Mouse (Mus musculus): ENCODE data around the gene Arhgap22. TPM values are rescaled to one million over a fixed set of nuclear protein-coding genes. Genes with fewer than 3 reads are reported as not detected.

Gene Arhgap22
- polyA plus RNA-seq, 1 experiment from 2014 or later = 5.3 TPM

GRCm38 (mm10) chr14:33335733-33336132 lies 121.9 kb downstream of the Arhgap22 start:
- H3K9me3 ChIP-seq (ENCODE audit: control insufficient read depth, low read length) = no peaks in the 10 kb centered on the region

DNA sequence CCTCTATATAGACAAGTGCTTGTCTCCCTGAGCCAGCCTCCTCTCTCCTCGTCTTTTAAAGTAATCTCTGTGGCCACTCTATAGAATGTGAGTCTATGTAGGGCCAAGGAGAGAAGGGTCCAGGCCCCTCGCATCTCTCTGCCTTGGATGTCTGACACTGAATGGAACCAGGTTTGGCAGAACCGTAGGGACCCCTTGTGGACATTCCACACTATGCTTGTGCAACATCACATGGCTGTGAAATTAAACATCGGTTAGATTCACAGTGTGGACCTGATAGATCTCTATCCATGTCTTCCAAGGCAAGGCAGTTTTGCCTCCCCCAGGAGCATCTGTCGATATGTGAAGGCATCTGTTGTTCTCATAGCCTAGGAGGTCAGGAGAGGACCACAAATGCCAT lies 124.9 kb downstream of the Arhgap22 start:
- no peak overlapping the region for H3K27ac ChIP-seq (ENCODE audit: low read depth)
- no peaks in the 10 kb centered on the region for H3K4me1 ChIP-seq (replicated peaks; ENCODE audit: control insufficient read depth, insufficient read depth, low read length)
- no peaks in the 10 kb centered on the region for H3K36me3 ChIP-seq (ENCODE audit: control insufficient read depth, insufficient read depth, low read length)
- no peak overlapping the region for H3K4me3 ChIP-seq (ENCODE audit: low read depth, low read length)
- H3K4me2 ChIP-seq (ENCODE audit: low read length) = no peak overlapping the region
- WGBS = 66% methylated on average over 5 of the region's 5 CpGs
- ATAC-seq (replicated peaks; ENCODE audit: low FRiP score, low TSS enrichment, low read depth) = no peak
- H3K9ac ChIP-seq (ENCODE audit: low read length) = no peak overlapping the region
- DNase-seq (ENCODE audit: low spot score) = no peak
- no peaks in the 10 kb centered on the region for H3K27me3 ChIP-seq (replicated peaks; ENCODE audit: control insufficient read depth, insufficient read depth, low read length)
- H3K9me3 ChIP-seq (ENCODE audit: control insufficient read depth, low read length) = no peaks in the 10 kb centered on the region

More at GRCm38 (mm10) chr14:33335733-33336132, 121.9 kb downstream of the Arhgap22 start:
- Histone ChIP-seq H3K4me3 (ENCODE audit: low read depth, low read length) (no peak overlapping the region), H3K27ac (ENCODE audit: low read depth) (no peak overlapping the region), H3K4me1 (replicated peaks; ENCODE audit: control insufficient read depth, insufficient read depth, low read length) (no peaks in the 10 kb centered on the region), H3K27me3 (replicated peaks; ENCODE audit: control insufficient read depth, insufficient read depth, low read length) (no peaks in the 10 kb centered on the region), H3K4me2 (ENCODE audit: low read length) (no peak overlapping the region), H3K36me3 (ENCODE audit: control insufficient read depth, insufficient read depth, low read length) (no peaks in the 10 kb centered on the region), H3K9ac (ENCODE audit: low read length) (no peak overlapping the region)
- WGBS = 42% methylated on average over 6 of the region's 6 CpGs
- ATAC-seq (replicated peaks; ENCODE audit: low FRiP score, low TSS enrichment, low read depth) (no peak), DNase-seq (ENCODE audit: low spot score) (no peak)

- no peaks in the 10 kb centered on the region for H3K9me3 ChIP-seq (ENCODE audit: control insufficient read depth, low read length)
- ATAC-seq (replicated peaks; ENCODE audit: low FRiP score, low TSS enrichment, low read depth) = no peak
- H3K36me3 ChIP-seq (ENCODE audit: control insufficient read depth, insufficient read depth, low read length) = no peaks in the 10 kb centered on the region
- DNase-seq (ENCODE audit: low spot score) = no peak
- no peak overlapping the region for H3K9ac ChIP-seq (ENCODE audit: low read length)
- H3K4me2 ChIP-seq (ENCODE audit: low read length) = no peak overlapping the region
- no peak overlapping the region for H3K27ac ChIP-seq (ENCODE audit: low read depth)
- WGBS = 81% methylated on average over 14 of the region's 14 CpGs
- no peaks in the 10 kb centered on the region for H3K4me1 ChIP-seq (replicated peaks; ENCODE audit: control insufficient read depth, insufficient read depth, low read length)
- H3K27me3 ChIP-seq (replicated peaks; ENCODE audit: control insufficient read depth, insufficient read depth, low read length) = no peaks in the 10 kb centered on the region
- no peak overlapping the region for H3K4me3 ChIP-seq (ENCODE audit: low read depth, low read length)
Observed at GRCm38 (mm10) chr14:33343131-33343725, 129.4 kb downstream of the Arhgap22 start.

- Histone ChIP-seq H3K4me3 (ENCODE audit: low read depth, low read length) (no peak overlapping the region), H3K9ac (ENCODE audit: low read length) (no peak overlapping the region), H3K36me3 (ENCODE audit: control insufficient read depth, insufficient read depth, low read length) (no peaks in the 10 kb centered on the region), H3K27me3 (replicated peaks; ENCODE audit: control insufficient read depth, insufficient read depth, low read length) (peaks cover 19% of the 10 kb centered on the region), H3K4me2 (ENCODE audit: low read length) (no peak overlapping the region), H3K9me3 (ENCODE audit: control insufficient read depth, low read length) (no peaks in the 10 kb centered on the region), H3K4me1 (replicated peaks; ENCODE audit: control insufficient read depth, insufficient read depth, low read length) (no peaks in the 10 kb centered on the region), H3K27ac (ENCODE audit: low read depth) (no peak overlapping the region)
- DNase-seq (ENCODE audit: low spot score) (no peak), ATAC-seq (replicated peaks; ENCODE audit: low FRiP score, low TSS enrichment, low read depth) (no peak)
- WGBS = 71% methylated on average over 6 of the region's 6 CpGs
Observed at GRCm38 (mm10) chr14:33346546-33346945, 132.7 kb downstream of the Arhgap22 start.

DNA sequence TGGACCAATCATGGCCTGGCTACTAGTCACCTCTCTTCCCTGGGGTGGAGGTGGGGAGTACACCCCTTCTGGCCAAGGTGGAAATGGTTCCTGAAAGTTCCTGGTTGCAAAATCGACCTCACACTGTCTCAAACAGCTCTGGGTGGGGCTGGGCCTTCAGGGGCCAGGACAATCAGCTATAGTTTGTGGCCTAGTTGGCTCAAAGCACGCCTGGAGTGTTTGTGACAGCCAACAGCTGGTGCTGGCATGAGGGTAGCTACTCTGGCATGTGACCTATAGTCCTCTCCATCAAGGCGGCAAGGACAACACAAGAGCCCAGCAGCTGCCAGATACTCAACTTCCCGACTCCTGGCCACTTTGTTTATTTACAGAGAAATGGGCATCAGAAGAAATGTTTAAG lies 133.9 kb downstream of the Arhgap22 start:
- no peak overlapping the region for H3K4me3 ChIP-seq (ENCODE audit: low read depth, low read length)
- no peaks in the 10 kb centered on the region for H3K4me1 ChIP-seq (replicated peaks; ENCODE audit: control insufficient read depth, insufficient read depth, low read length)
- H3K9me3 ChIP-seq (ENCODE audit: control insufficient read depth, low read length) = no peaks in the 10 kb centered on the region
- no peak overlapping the region for H3K9ac ChIP-seq (ENCODE audit: low read length)
- ATAC-seq (replicated peaks; ENCODE audit: low FRiP score, low TSS enrichment, low read depth) = no peak
- peaks cover 27% of the 10 kb centered on the region for H3K27me3 ChIP-seq (replicated peaks; ENCODE audit: control insufficient read depth, insufficient read depth, low read length)
- H3K4me2 ChIP-seq (ENCODE audit: low read length) = no peak overlapping the region
- DNase-seq (ENCODE audit: low spot score) = no peak
- H3K27ac ChIP-seq (ENCODE audit: low read depth) = no peak overlapping the region
- WGBS = 48% methylated on average over 4 of the region's 4 CpGs
- H3K36me3 ChIP-seq (ENCODE audit: control insufficient read depth, insufficient read depth, low read length) = no peaks in the 10 kb centered on the region

DNA sequence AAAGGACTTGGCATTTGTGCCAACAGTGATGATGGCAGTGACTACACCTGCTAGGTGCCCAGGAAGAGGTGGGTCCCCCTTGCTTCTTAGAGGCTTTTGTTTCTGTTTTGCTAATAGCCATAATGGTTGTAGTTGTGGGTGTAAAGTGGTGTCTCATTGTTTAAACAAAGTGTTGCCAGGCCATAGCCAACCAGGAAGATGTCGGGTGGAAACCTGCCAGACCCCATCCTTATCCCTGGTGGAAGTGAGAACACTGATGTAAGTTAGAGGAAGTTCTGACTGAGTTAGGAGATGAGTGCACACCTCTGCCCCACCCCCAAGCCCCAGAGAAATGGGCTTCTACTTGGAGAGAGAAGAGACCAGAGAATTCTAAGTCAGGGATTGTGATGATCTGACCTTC lies 134.3 kb downstream of the Arhgap22 start:
- Histone ChIP-seq H3K27ac (ENCODE audit: low read depth) (no peak overlapping the region), H3K4me2 (ENCODE audit: low read length) (no peak overlapping the region), H3K4me3 (ENCODE audit: low read depth, low read length) (no peak overlapping the region), H3K4me1 (replicated peaks; ENCODE audit: control insufficient read depth, insufficient read depth, low read length) (no peaks in the 10 kb centered on the region), H3K36me3 (ENCODE audit: control insufficient read depth, insufficient read depth, low read length) (no peaks in the 10 kb centered on the region), H3K9ac (ENCODE audit: low read length) (no peak overlapping the region), H3K9me3 (ENCODE audit: control insufficient read depth, low read length) (no peaks in the 10 kb centered on the region), H3K27me3 (replicated peaks; ENCODE audit: control insufficient read depth, insufficient read depth, low read length) (peaks cover 27% of the 10 kb centered on the region)
- no peak for ATAC-seq (replicated peaks; ENCODE audit: low FRiP score, low TSS enrichment, low read depth)
- WGBS = 33% methylated on average over 1 of the region's 1 CpGs
- no peak for DNase-seq (ENCODE audit: low spot score)

- WGBS = under 1% methylated on average over 42 of the region's 42 CpGs
- peak overlapping the region; percentile 44 for H3K9ac ChIP-seq (ENCODE audit: low read length)
- H3K4me1 ChIP-seq (replicated peaks; ENCODE audit: control insufficient read depth, insufficient read depth, low read length) = peaks cover 4% of the 10 kb centered on the region; the same call in 1 of the 2 replicates
- peak overlapping the region; percentile 85 for H3K4me2 ChIP-seq (ENCODE audit: low read length)
- H3K36me3 ChIP-seq (ENCODE audit: control insufficient read depth, insufficient read depth, low read length) = no peaks in the 10 kb centered on the region
- no peak overlapping the region for H3K27ac ChIP-seq (ENCODE audit: low read depth)
- ATAC-seq (replicated peaks; ENCODE audit: low FRiP score, low TSS enrichment, low read depth) (peak; percentile 53; the same call in 1 of the 2 replicates), DNase-seq (ENCODE audit: low spot score) (peak; percentile 66)
- peaks cover 27% of the 10 kb centered on the region for H3K27me3 ChIP-seq (replicated peaks; ENCODE audit: control insufficient read depth, insufficient read depth, low read length)
- H3K4me3 ChIP-seq (ENCODE audit: low read depth, low read length) = peak overlapping the region; percentile 37
- H3K9me3 ChIP-seq (ENCODE audit: control insufficient read depth, low read length) = no peaks in the 10 kb centered on the region
Observed at GRCm38 (mm10) chr14:33351019-33351418, 137.2 kb downstream of the Arhgap22 start.

GRCm38 (mm10) chr14:33351984-33352722 lies 138.3 kb downstream of the Arhgap22 start:
- WGBS = 78% methylated on average over 6 of the region's 6 CpGs
- H3K9ac ChIP-seq (ENCODE audit: low read length) = no peak overlapping the region
- H3K27ac ChIP-seq (ENCODE audit: low read depth) = no peak overlapping the region
- no peak overlapping the region for H3K4me3 ChIP-seq (ENCODE audit: low read depth, low read length)
- H3K4me1 ChIP-seq (replicated peaks; ENCODE audit: control insufficient read depth, insufficient read depth, low read length) = peaks cover 4% of the 10 kb centered on the region; the same call in 1 of the 2 replicates
- no peaks in the 10 kb centered on the region for H3K9me3 ChIP-seq (ENCODE audit: control insufficient read depth, low read length)
- peaks cover 27% of the 10 kb centered on the region for H3K27me3 ChIP-seq (replicated peaks; ENCODE audit: control insufficient read depth, insufficient read depth, low read length)
- H3K36me3 ChIP-seq (ENCODE audit: control insufficient read depth, insufficient read depth, low read length) = no peaks in the 10 kb centered on the region
- no peak for DNase-seq (ENCODE audit: low spot score)
- no peak overlapping the region for H3K4me2 ChIP-seq (ENCODE audit: low read length)
- no peak for ATAC-seq (replicated peaks; ENCODE audit: low FRiP score, low TSS enrichment, low read depth)

DNA sequence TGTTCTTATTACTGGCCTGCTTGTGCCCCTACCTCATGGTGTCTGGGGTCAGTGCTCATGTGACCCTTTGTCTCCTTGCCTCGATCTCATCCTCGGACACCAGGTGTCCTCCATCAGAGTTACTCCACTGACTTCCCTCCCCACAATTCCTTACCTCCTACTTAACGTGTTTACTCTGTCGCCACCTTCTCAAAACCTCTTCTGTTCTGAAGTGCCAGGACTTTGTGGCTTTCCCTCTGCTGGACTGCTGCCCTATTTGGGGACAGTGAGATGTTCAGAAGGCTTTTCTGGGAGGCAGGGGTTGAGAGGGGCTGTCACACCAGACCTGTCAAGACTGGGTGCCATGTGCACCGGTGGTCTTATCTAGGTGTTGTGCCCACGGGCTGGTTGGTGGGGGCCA lies 139.1 kb downstream of the Arhgap22 start:
- no peaks in the 10 kb centered on the region for H3K9me3 ChIP-seq (ENCODE audit: control insufficient read depth, low read length)
- no peak overlapping the region for H3K9ac ChIP-seq (ENCODE audit: low read length)
- WGBS = 67% methylated on average over 6 of the region's 6 CpGs
- H3K27ac ChIP-seq (ENCODE audit: low read depth) = no peak overlapping the region
- DNase-seq (ENCODE audit: low spot score) (no peak), ATAC-seq (replicated peaks; ENCODE audit: low FRiP score, low TSS enrichment, low read depth) (no peak)
- H3K36me3 ChIP-seq (ENCODE audit: control insufficient read depth, insufficient read depth, low read length) = no peaks in the 10 kb centered on the region
- H3K4me1 ChIP-seq (replicated peaks; ENCODE audit: control insufficient read depth, insufficient read depth, low read length) = peaks cover 4% of the 10 kb centered on the region; the same call in 1 of the 2 replicates
- H3K4me3 ChIP-seq (ENCODE audit: low read depth, low read length) = no peak overlapping the region
- no peak overlapping the region for H3K4me2 ChIP-seq (ENCODE audit: low read length)
- peaks cover 27% of the 10 kb centered on the region for H3K27me3 ChIP-seq (replicated peaks; ENCODE audit: control insufficient read depth, insufficient read depth, low read length)
